ENCODE assay signal across 8 mouse cellular contexts in genomic region chr11:70016669-70017068, GRCm38 (mm10). TPM values are rescaled to one million over a fixed set of nuclear protein-coding genes. Genes with fewer than 3 reads are reported as not detected.
DNase-seq lines count a peak whose midpoint lies in the region; ATAC-seq and TF ChIP-seq lines count a peak whose summit lies in the region.

Gene Dlg4, plus strand, starts transcription at chr11:70016942.

- no peaks in the 10 kb centered on the region for H3K79me2 ChIP-seq in CH12.LX (replicated peaks; ENCODE audit: control insufficient read depth, extremely low read depth, insufficient read depth, poor library complexity, severe bottlenecking)
- H3K79me2 ChIP-seq in myocyte (ENCODE audit: control insufficient read depth, insufficient read depth), result peaks cover 20% of the 10 kb centered on the region

- no peaks in the 10 kb centered on the region for H3K9me3 ChIP-seq in CH12.LX (replicated peaks; ENCODE audit: low read length)
- H3K9me3 ChIP-seq in forebrain, embryonic 10.5 days, result no peaks in the 10 kb centered on the region
- H3K9me3 ChIP-seq in intestine, postnatal 0 days (ENCODE audit: control insufficient read depth), result no peaks in the 10 kb centered on the region

- intact Hi-C loops in gastrocnemius, postnatal 14 days (cut with DNase I; ENCODE audit: low total_unique reads), result no loop called here

- H3K4me3 ChIP-seq in CH12.LX (replicated peaks in 1 of 3; ENCODE audit: low read depth in 2 of 3, low read length in 2 of 3, poor library complexity in 1 of 3) (no peak within 1 kb of the TSS), myocyte (peak within 1 kb of the TSS; percentile 43)
- H3K4me3 ChIP-seq in forebrain, embryonic 10.5 days, result peak within 1 kb of the TSS; percentile 77
- H3K4me3 ChIP-seq in intestine, postnatal 0 days (ENCODE audit: low read depth, low read length), result no peak within 1 kb of the TSS

- H3K27me3 ChIP-seq in CH12.LX (replicated peaks) (no peaks in the 10 kb centered on the region), myocyte (ENCODE audit: control insufficient read depth, insufficient read depth, insufficient read length) (no peaks in the 10 kb centered on the region)
- no peaks in the 10 kb centered on the region for H3K27me3 ChIP-seq in forebrain, embryonic 10.5 days (ENCODE audit: poor library complexity, severe bottlenecking)
- H3K27me3 ChIP-seq in intestine, postnatal 0 days (replicated peaks; ENCODE audit: control insufficient read depth, insufficient read depth, low read length), result no peaks in the 10 kb centered on the region

- no peak for TF ChIP-seq EP300 in CH12.LX (IDR thresholded peaks at IDR 0.05; ENCODE audit: low read length)

- no peak within 1 kb of the TSS for H3K27ac ChIP-seq in CH12.LX (ENCODE audit: insufficient read depth, low read depth)
- peak within 1 kb of the TSS; percentile 96 for H3K27ac ChIP-seq in forebrain, embryonic 10.5 days
- H3K27ac ChIP-seq in intestine, postnatal 0 days (ENCODE audit: low read depth, low read length), result no peak within 1 kb of the TSS

- H3ac ChIP-seq in myocyte (ENCODE audit: control insufficient read depth, insufficient read length), result no peak within 1 kb of the TSS

- dilution Hi-C loops in CH12.LX (cut with MboI; ENCODE audit: extremely low pct_ligation_motif_present, extremely low pct_unique_long_range_greater_than_20kb, low sequenced_read_pairs), result no loop called here

- ATAC-seq in intestine, postnatal 0 days, result no peak
- no peak for ATAC-seq in cerebellum, adult (ENCODE audit: insufficient number of reproducible peaks, low FRiP score, low TSS enrichment)

- H3K9ac ChIP-seq in CH12.LX (ENCODE audit: insufficient read depth, low read depth), result no peak within 1 kb of the TSS
- no peak within 1 kb of the TSS for H3K9ac ChIP-seq in intestine, postnatal 0 days (ENCODE audit: low read depth, low read length)

- TF ChIP-seq POLR2A in CH12.LX (IDR thresholded peaks at IDR 0.05; ENCODE audit: low read depth, low read length) (no peak), myocyte (IDR thresholded peaks at IDR 0.05; ENCODE audit: insufficient read length, low read depth) (no peak)

- H3K36me3 ChIP-seq in CH12.LX (replicated peaks in 1 of 2; ENCODE audit: control insufficient read depth in 1 of 2, insufficient read depth in 1 of 2, low read length in 1 of 2) (peaks cover 24 to 29% of the 10 kb centered on the region in 2 experiments), myocyte (ENCODE audit: control insufficient read depth, insufficient read depth) (peaks cover 12% of the 10 kb centered on the region)
- peaks cover 23% of the 10 kb centered on the region for H3K36me3 ChIP-seq in forebrain, embryonic 10.5 days (replicated peaks)
- peaks cover 23% of the 10 kb centered on the region for H3K36me3 ChIP-seq in intestine, postnatal 0 days (ENCODE audit: control insufficient read depth, insufficient read depth)

- no peak for TF ChIP-seq RAD21 in CH12.LX (IDR thresholded peaks at IDR 0.05; ENCODE audit: low read depth, low read length)

- peaks cover 22 to 39% of the 10 kb centered on the region in 2 experiments for H3K4me1 ChIP-seq in CH12.LX (ENCODE audit: control insufficient read depth in 1 of 2, insufficient read depth in 2 of 2)
- peaks cover 80% of the 10 kb centered on the region for H3K4me1 ChIP-seq in forebrain, embryonic 10.5 days
- 0 out of 2 replicates have a peak, but pooled peaks cover 8% of the 10 kb centered on the region for H3K4me1 ChIP-seq in intestine, postnatal 0 days (replicated peaks; ENCODE audit: control insufficient read depth, insufficient read depth, low read length)

- WGBS in forebrain, embryonic 10.5 days, result 73% methylated on average over 3 of the region's 3 CpGs
- 78% methylated on average over 3 of the region's 3 CpGs for WGBS in intestine, postnatal 0 days

- no peak for TF ChIP-seq CTCF in CH12.LX (conservative IDR thresholded peaks at IDR 0.05 in 1 of 2, IDR thresholded peaks at IDR 0.05 in 1 of 2; ENCODE audit: low read depth in 2 of 2, low read length in 2 of 2)
- no peak for TF ChIP-seq CTCF in intestine, postnatal 0 days (IDR thresholded peaks at IDR 0.05; ENCODE audit: low read depth)

- DNase-seq in gastrocnemius, postnatal 4 days (ENCODE audit: low spot score in 2 of 2), result no peak
- no peak for DNase-seq in gastrocnemius, postnatal 14 days
- DNase-seq in CH12.LX (ENCODE audit: extremely low read depth), result no peak
- DNase-seq in forebrain, embryonic 10.5 days (ENCODE audit: extremely low spot score, low spot score), result no peak
- no peak for DNase-seq in thymus, postnatal 4 days

- in situ Hi-C loops in CH12.LX (cut with MboI; ENCODE audit: low pct_ligation_motif_present, low pct_unique_long_range_greater_than_20kb, low sequenced_read_pairs), result loop anchor here (25.0 kb wide), 1 partner anchor 929 kb away; the partner anchor contains the start of genes Per1 and Vamp2

- H3K4me2 ChIP-seq in CH12.LX (ENCODE audit: insufficient read depth, low read depth, poor library complexity, severe bottlenecking), result 0 out of 2 replicates have a peak within 1 kb of the TSS, but pooled peaks have one; percentile 54
- H3K4me2 ChIP-seq in intestine, postnatal 0 days (replicated peaks; ENCODE audit: low read depth), result peak within 1 kb of the TSS; percentile 58; the same call in 1 of the 2 replicates
- peak within 1 kb of the TSS; percentile 81 for H3K4me2 ChIP-seq in myocyte (ENCODE audit: low read depth)

TF ChIP-seq in CH12.LX, 34 proteins besides CTCF, POLR2A, EP300 and RAD21:
- TF ChIP-seq KAT2A (IDR thresholded peaks at IDR 0.05; ENCODE audit: insufficient replicate concordance, low read length), result no peak
- TF ChIP-seq HCFC1 (IDR thresholded peaks at IDR 0.05; ENCODE audit: low read depth, low read length), result no peak
- no peak for TF ChIP-seq TBP (conservative IDR thresholded peaks at IDR 0.05; ENCODE audit: low read depth, low read length)
- no peak for TF ChIP-seq CHD2 (IDR thresholded peaks at IDR 0.05; ENCODE audit: low read length)
- no peak for TF ChIP-seq CHD1 (IDR thresholded peaks at IDR 0.05; ENCODE audit: low read depth, low read length)
- no peak for TF ChIP-seq RCOR1 (conservative IDR thresholded peaks at IDR 0.05; ENCODE audit: low read depth, low read length)
- TF ChIP-seq NELFE (IDR thresholded peaks at IDR 0.05; ENCODE audit: low read depth, low read length), result no peak
- TF ChIP-seq ELF1 (IDR thresholded peaks at IDR 0.05; ENCODE audit: low read depth, low read length), result no peak
- TF ChIP-seq ETS1 (conservative IDR thresholded peaks at IDR 0.05; ENCODE audit: low read depth, low read length), result no peak
- TF ChIP-seq MXI1 (IDR thresholded peaks at IDR 0.05; ENCODE audit: low read depth, low read length), result no peak
TF ChIP-seq in CH12.LX: peak in this region for 0.

TF ChIP-seq in myocyte, 11 proteins besides CTCF, POLR2A, EP300 and RAD21:
- TF ChIP-seq USF1 (IDR thresholded peaks at IDR 0.05; ENCODE audit: low read depth) (no peak), TCF3 (IDR thresholded peaks at IDR 0.05; ENCODE audit: insufficient read length, low read depth) (no peak), MYOG (IDR thresholded peaks at IDR 0.05; ENCODE audit: control insufficient read depth in 1 of 3, insufficient read depth in 1 of 3, insufficient read length in 2 of 3, low read depth in 2 of 3) (no peak), POLR2AphosphoS2 (IDR thresholded peaks at IDR 0.05; ENCODE audit: insufficient read length, low read depth) (no peak), REST (IDR thresholded peaks at IDR 0.05; ENCODE audit: insufficient read depth, insufficient read length) (no peak), MAX (IDR thresholded peaks at IDR 0.05; ENCODE audit: low read depth) (no peak), SRF (IDR thresholded peaks at IDR 0.05; ENCODE audit: control insufficient read depth, insufficient read length, low read depth) (no peak), TCF12 (IDR thresholded peaks at IDR 0.05; ENCODE audit: insufficient read depth, poor library complexity, severe bottlenecking) (no peak), E2F4 (IDR thresholded peaks at IDR 0.05; ENCODE audit: insufficient read depth) (no peak), CEBPB (IDR thresholded peaks at IDR 0.05; ENCODE audit: insufficient read depth, poor library complexity, severe bottlenecking) (no peak), MYOD1 (IDR thresholded peaks at IDR 0.05; ENCODE audit: control insufficient read depth in 1 of 3, insufficient read length in 2 of 3, low read depth in 2 of 3) (no peak)
TF ChIP-seq in myocyte: peak in this region for 0.

RNA-seq across cellular contexts. Expression of gene Dlg4, which starts in this region (rescaled TPM):
- total RNA-seq in gastrocnemius, postnatal 4 days (2021), result 10 to 100 TPM; 23.9 to 33.8 TPM
- total RNA-seq in gastrocnemius, postnatal 14 days (2021), result 1 to 10 TPM; 8.7 to 9.2 TPM
- total RNA-seq in CH12.LX (2012; rRNA removed) (9.8 and 15.3 TPM in 2 replicates), CH12.LX (2014; rRNA removed) (6.1 and 7.3 TPM in 2 replicates)
- polyA plus RNA-seq in CH12.LX (2012; ENCODE audit: insufficient read length, low read depth) (6.8 and 9.3 TPM in 2 replicates), myocyte (2012; fragmentation: generic; extraction: Trizol) (26.8 TPM)
- polyA plus RNA-seq in forebrain, embryonic 10.5 days (2016; fragmentation: Nextera tagmentation; extraction: Ambion mirVana), result 13.8 and 15.5 TPM in 2 replicates
- 1.4 and 1.8 TPM in 2 replicates for polyA plus RNA-seq in intestine, postnatal 0 days (2015; fragmentation: Nextera tagmentation; extraction: Ambion mirVana)

Comparison
In these comparisons a context has a peak if more than half of its experiments do, and no peak if none do; other contexts are left out.
1. H3K4me3 ChIP-seq: peak in forebrain, embryonic 10.5 days (single experiment) and myocyte (single experiment); none in CH12.LX (0 of 3) and intestine, postnatal 0 days (single experiment).
2. Peak in every context shown above with its lines, with median percentiles within 50 percentile points of each other: H3K4me2 ChIP-seq.